Mouse (Mus musculus) intestine, postnatal 0 days (tissue): ENCODE measurements at regions not wholly inside any gene's neighbourhood (a gene's known extent, or its start where the extent isn't known, plus 50 kb on each side); places are given as distances from the start of the nearest gene placed in this dataset.

ENCODE experiments used
- ATAC-seq: fragments of 200-750 bp; cut with Nextera tagmentation; 2 replicates; pipeline ENCODE4 v1.8.0; 2017; ENCODE audit warnings: mild to moderate bottlenecking, moderate TSS enrichment, moderate library complexity
- H3K27ac ChIP-seq: fragments of 300-500 bp; sonication (generic); 2 replicates; pipeline ENCODE4 v1.5.1; 2014; ENCODE audit warnings: mild to moderate bottlenecking, low read depth, low read length, moderate library complexity
- H3K27me3 ChIP-seq: fragments of 300-500 bp; sonication (generic); replicated peaks from 2 replicates; pipeline ENCODE4 v1.6.1; 2014; ENCODE audit warnings: low read length, mixed read lengths; ENCODE audit not compliant: control insufficient read depth, insufficient read depth
- H3K36me3 ChIP-seq: fragments of 300-500 bp; sonication (generic); 2 replicates; pipeline ENCODE4 v1.6.1; 2014; ENCODE audit warnings: mild to moderate bottlenecking, moderate library complexity; ENCODE audit not compliant: control insufficient read depth, insufficient read depth
- H3K4me1 ChIP-seq: fragments of 300-500 bp; sonication (generic); replicated peaks from 2 replicates; pipeline ENCODE4 v1.6.1; 2014; ENCODE audit warnings: antibody characterized with exemption, low read length, mixed read lengths; ENCODE audit not compliant: control insufficient read depth, insufficient read depth
- H3K4me2 ChIP-seq: fragments of 300-500 bp; sonication (generic); replicated peaks from 2 replicates; pipeline ENCODE4 v1.6.1; 2014; ENCODE audit warnings: low read depth, mild to moderate bottlenecking, moderate library complexity
- H3K4me3 ChIP-seq: fragments of 300-500 bp; sonication (generic); 2 replicates; pipeline ENCODE4 v1.5.1; 2014; ENCODE audit warnings: low read depth, low read length
- H3K9ac ChIP-seq: fragments of 300-500 bp; sonication (generic); 2 replicates; pipeline ENCODE4 v1.6.1; 2014; ENCODE audit warnings: mild to moderate bottlenecking, low read depth, low read length
- H3K9me3 ChIP-seq: fragments of 300-500 bp; sonication (generic); 2 replicates; pipeline ENCODE4 v1.6.1; 2016; ENCODE audit warnings: mixed run types; ENCODE audit not compliant: control insufficient read depth
- CTCF ChIP-seq: sonication (generic); IDR thresholded peaks from 2 replicates; pipeline ENCODE4 v1.5.1; 2016; ENCODE audit warnings: low read depth, mild to moderate bottlenecking, control low read depth, antibody characterized with exemption, moderate library complexity
- WGBS: fragments of 180-500 bp; shearing (Covaris S2); extraction: QIAGEN DNeasy Blood & Tissue Kit; methylation state at CpG from one replicate; pipeline ENCODE4 v1.1.7; 2014; 5-methylcytosine and 5-hydroxymethylcytosine counted together

- no peak overlapping the region for H3K4me3 ChIP-seq
- no peak overlapping the region for H3K4me2 ChIP-seq
- no peaks in the 10 kb centered on the region for H3K4me1 ChIP-seq
- no peaks in the 10 kb centered on the region for H3K27me3 ChIP-seq
- H3K9ac ChIP-seq = no peak overlapping the region
- H3K9me3 ChIP-seq = no peaks in the 10 kb centered on the region
- no peak overlapping the region for H3K27ac ChIP-seq
- no peaks in the 10 kb centered on the region for H3K36me3 ChIP-seq
- 29% methylated on average over 4 of the region's 4 CpGs for WGBS
- TF ChIP-seq CTCF = no peak
- ATAC-seq = no peak
Measured at GRCm38 (mm10) chr13:70282731-70283130, 354.7 kb downstream of the Ice1 start.

GRCm38 (mm10) chr13:70283231-70283630 is 354.2 kb downstream of the Ice1 start:
- ATAC-seq = no peak
- Histone ChIP-seq H3K9ac (no peak overlapping the region), H3K36me3 (no peaks in the 10 kb centered on the region), H3K27me3 (no peaks in the 10 kb centered on the region), H3K9me3 (no peaks in the 10 kb centered on the region), H3K4me1 (no peaks in the 10 kb centered on the region), H3K27ac (no peak overlapping the region), H3K4me2 (no peak overlapping the region), H3K4me3 (no peak overlapping the region)
- TF ChIP-seq CTCF = no peak
- 66% methylated on average over 5 of the region's 5 CpGs for WGBS

GRCm38 (mm10) chr13:70292713-70293112 is 344.7 kb downstream of the Ice1 start:
- Histone ChIP-seq H3K4me3 (no peak overlapping the region), H3K4me2 (no peak overlapping the region), H3K27me3 (no peaks in the 10 kb centered on the region), H3K4me1 (no peaks in the 10 kb centered on the region), H3K9me3 (no peaks in the 10 kb centered on the region), H3K36me3 (no peaks in the 10 kb centered on the region), H3K27ac (no peak overlapping the region), H3K9ac (no peak overlapping the region)
- ATAC-seq = no peak
- TF ChIP-seq CTCF = no peak
- 69% methylated on average over 3 of the region's 3 CpGs for WGBS

GRCm38 (mm10) chr13:70303953-70304525 is 333.4 kb downstream of the Ice1 start:
- Histone ChIP-seq H3K27ac (no peak overlapping the region), H3K27me3 (no peaks in the 10 kb centered on the region), H3K9ac (no peak overlapping the region), H3K4me1 (no peaks in the 10 kb centered on the region), H3K4me3 (no peak overlapping the region), H3K36me3 (no peaks in the 10 kb centered on the region), H3K9me3 (no peaks in the 10 kb centered on the region), H3K4me2 (no peak overlapping the region)
- ATAC-seq = no peak
- no peak for TF ChIP-seq CTCF
- 69% methylated on average over 5 of the region's 5 CpGs for WGBS

- no peak for ATAC-seq
Measured at GRCm38 (mm10) chr13:70310516-70310915, 326.9 kb downstream of the Ice1 start.

GRCm38 (mm10) chr13:70311226-70312055 is 326.0 kb downstream of the Ice1 start:
- no peaks in the 10 kb centered on the region for H3K4me1 ChIP-seq
- H3K9ac ChIP-seq = no peak overlapping the region
- H3K27ac ChIP-seq = no peak overlapping the region
- no peak for TF ChIP-seq CTCF
- no peaks in the 10 kb centered on the region for H3K9me3 ChIP-seq
- no peak overlapping the region for H3K4me2 ChIP-seq
- no peaks in the 10 kb centered on the region for H3K36me3 ChIP-seq
- WGBS = 90% methylated on average over 14 of the region's 14 CpGs
- ATAC-seq = no peak
- H3K4me3 ChIP-seq = no peak overlapping the region
- no peaks in the 10 kb centered on the region for H3K27me3 ChIP-seq

More at GRCm38 (mm10) chr13:70310516-70310915, 326.9 kb downstream of the Ice1 start:
- H3K36me3 ChIP-seq = no peaks in the 10 kb centered on the region
- no peak overlapping the region for H3K9ac ChIP-seq
- no peak overlapping the region for H3K4me2 ChIP-seq
- no peaks in the 10 kb centered on the region for H3K4me1 ChIP-seq
- no peaks in the 10 kb centered on the region for H3K27me3 ChIP-seq
- H3K4me3 ChIP-seq = no peak overlapping the region
- 66% methylated on average over 2 of the region's 2 CpGs for WGBS
- no peaks in the 10 kb centered on the region for H3K9me3 ChIP-seq
- H3K27ac ChIP-seq = no peak overlapping the region
- no peak for TF ChIP-seq CTCF
